Mouse (Mus musculus): ENCODE results near the gene Dnajc7. TPM values are rescaled to one million over a fixed set of nuclear protein-coding genes. Genes with fewer than 3 reads are reported as not detected.
"Not testable (repeated sequence)": the region's sequence is repeated elsewhere in the genome, so short reads cannot be mapped to it uniquely, and the experiment has no call there.

The Dnajc7 gene
- polyA plus RNA-seq, 1 experiment from 2014 or later, result 293 TPM

DNA sequence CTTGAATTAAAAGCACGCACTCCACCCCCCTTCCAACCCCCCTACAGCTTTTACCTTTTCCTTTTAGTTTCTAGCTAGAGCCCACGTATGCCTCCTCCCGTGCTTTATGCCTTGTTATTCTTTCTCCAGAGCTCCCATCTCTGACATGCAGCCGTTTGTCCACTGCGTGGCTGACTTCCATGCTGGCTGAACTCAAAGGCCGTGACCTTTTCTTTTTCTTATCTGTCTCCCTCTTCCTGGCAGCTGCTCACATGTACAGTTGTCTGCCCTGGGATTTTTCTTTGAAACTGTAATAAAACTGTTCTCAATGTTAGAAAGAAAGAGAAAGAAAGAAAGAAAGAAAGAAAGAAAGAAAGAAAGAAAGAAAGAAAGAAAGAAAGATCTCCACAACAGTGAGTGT lies 79.0 kb downstream of the Dnajc7 start:
- Histone ChIP-seq H3K9ac (ENCODE audit: low read depth, low read length) (no peak overlapping the region), H3K27me3 (replicated peaks; ENCODE audit: control insufficient read depth, insufficient read depth, low read length) (no peaks in the 10 kb centered on the region), H3K4me3 (ENCODE audit: low read length) (no peak overlapping the region), H3K27ac (ENCODE audit: low read depth, low read length) (no peak overlapping the region), H3K4me1 (ENCODE audit: control insufficient read depth, insufficient read depth, low read depth, low read length) (peaks cover 9% of the 10 kb centered on the region; the same call in 1 of the 2 replicates), H3K36me3 (ENCODE audit: control insufficient read depth, insufficient read depth, low read length) (no peaks in the 10 kb centered on the region), H3K4me2 (ENCODE audit: low read length) (no peak overlapping the region), H3K9me3 (ENCODE audit: control insufficient read depth, low read length) (no peaks in the 10 kb centered on the region)
- 46% methylated on average over 6 of the region's 6 CpGs for WGBS
- ATAC-seq, result no peak

DNA sequence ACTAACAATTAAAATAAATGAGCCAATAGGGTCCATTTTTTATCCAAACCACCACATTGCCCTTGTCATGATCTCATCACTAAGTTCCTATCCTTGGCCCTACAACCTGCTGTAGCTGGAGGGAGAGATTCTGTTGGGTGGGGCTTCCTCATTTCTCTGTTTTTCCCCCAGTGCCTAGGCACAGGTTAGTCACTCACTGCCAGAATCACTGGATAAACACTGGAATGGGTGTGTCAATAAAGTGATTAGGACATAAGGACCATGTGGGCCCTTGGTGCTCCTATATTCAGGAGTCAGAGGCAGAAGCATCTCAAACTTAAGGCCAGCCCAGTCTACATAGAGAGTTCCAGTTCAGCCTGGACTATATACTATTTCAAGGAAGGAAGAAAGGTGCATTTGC lies 83.5 kb downstream of the Dnajc7 start:
- no peak for ATAC-seq
- Histone ChIP-seq H3K9ac (ENCODE audit: low read depth, low read length) (no peak overlapping the region), H3K4me1 (ENCODE audit: control insufficient read depth, insufficient read depth, low read depth, low read length) (no peaks in the 10 kb centered on the region), H3K4me2 (ENCODE audit: low read length) (no peak overlapping the region), H3K4me3 (ENCODE audit: low read length) (no peak overlapping the region), H3K27ac (ENCODE audit: low read depth, low read length) (no peak overlapping the region), H3K9me3 (ENCODE audit: control insufficient read depth, low read length) (no peaks in the 10 kb centered on the region), H3K27me3 (replicated peaks; ENCODE audit: control insufficient read depth, insufficient read depth, low read length) (no peaks in the 10 kb centered on the region), H3K36me3 (ENCODE audit: control insufficient read depth, insufficient read depth, low read length) (no peaks in the 10 kb centered on the region)

DNA sequence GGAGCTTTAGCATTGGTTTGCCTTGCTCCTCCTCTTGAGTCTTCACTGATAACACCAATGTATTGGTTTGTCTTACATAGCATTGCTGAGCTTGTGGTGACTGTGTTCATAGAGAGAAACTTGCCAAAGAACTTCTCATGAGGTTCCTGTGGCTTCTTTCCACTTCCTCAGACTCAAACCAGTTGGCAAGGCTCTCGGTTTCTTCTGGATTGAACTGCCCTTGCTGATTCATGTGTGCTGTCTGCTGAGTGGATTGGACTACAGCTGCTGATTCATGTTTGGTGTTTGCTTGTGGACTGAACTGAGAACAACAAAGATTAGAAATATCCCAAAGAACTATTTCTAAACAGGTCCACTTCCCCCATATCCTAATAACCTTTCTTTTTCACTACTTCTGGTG lies 84.0 kb downstream of the Dnajc7 start:
- Histone ChIP-seq H3K4me1 (ENCODE audit: control insufficient read depth, insufficient read depth, low read depth, low read length) (no peaks in the 10 kb centered on the region), H3K4me3 (ENCODE audit: low read length) (no peak overlapping the region), H3K36me3 (ENCODE audit: control insufficient read depth, insufficient read depth, low read length) (no peaks in the 10 kb centered on the region), H3K27me3 (replicated peaks; ENCODE audit: control insufficient read depth, insufficient read depth, low read length) (no peaks in the 10 kb centered on the region), H3K27ac (ENCODE audit: low read depth, low read length) (no peak overlapping the region), H3K9me3 (ENCODE audit: control insufficient read depth, low read length) (no peaks in the 10 kb centered on the region), H3K4me2 (ENCODE audit: low read length) (no peak overlapping the region), H3K9ac (ENCODE audit: low read depth, low read length) (no peak overlapping the region)
- ATAC-seq, result no peak
- WGBS, result 83% methylated on average over 1 of the region's 1 CpGs

DNA sequence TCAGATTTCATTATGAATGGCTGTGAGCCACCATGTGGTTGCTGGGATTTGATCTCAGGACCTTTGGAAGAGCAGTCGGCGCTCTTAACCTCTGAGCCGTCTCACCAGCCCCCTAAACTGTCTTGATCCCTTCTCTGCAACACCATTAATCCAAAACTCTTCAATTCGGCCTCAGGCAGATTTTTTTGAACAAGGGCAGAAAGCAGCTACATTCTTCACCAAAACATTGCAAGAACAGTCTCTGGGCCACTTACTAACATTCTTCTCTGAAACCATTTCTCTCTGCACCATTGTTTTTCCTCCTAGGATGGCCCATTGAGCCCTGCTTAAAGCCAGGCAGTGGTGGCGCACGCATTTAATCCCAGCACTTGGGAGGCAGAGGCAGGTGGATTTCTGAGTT lies 85.1 kb downstream of the Dnajc7 start:
- 87% methylated on average over 6 of the region's 6 CpGs for WGBS
- not testable (repeated sequence) for H3K4me1 ChIP-seq (ENCODE audit: control insufficient read depth, insufficient read depth, low read depth, low read length); H3K9ac ChIP-seq (ENCODE audit: low read depth, low read length); H3K4me3 ChIP-seq (ENCODE audit: low read length); H3K36me3 ChIP-seq (ENCODE audit: control insufficient read depth, insufficient read depth, low read length); H3K27ac ChIP-seq (ENCODE audit: low read depth, low read length); ATAC-seq; H3K4me2 ChIP-seq (ENCODE audit: low read length); H3K9me3 ChIP-seq (ENCODE audit: control insufficient read depth, low read length); H3K27me3 ChIP-seq (replicated peaks; ENCODE audit: control insufficient read depth, insufficient read depth, low read length)

DNA sequence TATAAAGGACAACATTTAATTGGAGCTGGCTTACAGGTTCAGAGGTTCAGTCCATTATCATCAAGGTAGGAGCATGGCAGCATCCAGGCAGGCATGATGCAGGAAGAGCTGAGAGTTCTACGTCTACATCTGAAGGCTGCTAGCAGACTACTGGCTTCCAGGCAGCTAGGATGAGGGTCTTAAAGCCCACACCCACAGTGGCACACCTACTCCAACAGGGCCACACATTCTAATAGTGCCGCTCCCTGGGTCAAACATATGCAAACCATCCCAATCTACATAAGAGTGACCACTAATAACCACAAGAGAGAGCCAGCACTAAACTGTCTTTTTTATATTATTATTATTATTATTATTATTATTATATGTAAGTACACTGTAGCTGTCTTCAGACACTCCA lies 85.6 kb downstream of the Dnajc7 start:
- H3K36me3 ChIP-seq (ENCODE audit: control insufficient read depth, insufficient read depth, low read length); H3K9me3 ChIP-seq (ENCODE audit: control insufficient read depth, low read length); ATAC-seq; H3K4me1 ChIP-seq (ENCODE audit: control insufficient read depth, insufficient read depth, low read depth, low read length); H3K4me3 ChIP-seq (ENCODE audit: low read length); H3K4me2 ChIP-seq (ENCODE audit: low read length); H3K27me3 ChIP-seq (replicated peaks; ENCODE audit: control insufficient read depth, insufficient read depth, low read length); H3K27ac ChIP-seq (ENCODE audit: low read depth, low read length); H3K9ac ChIP-seq (ENCODE audit: low read depth, low read length): not testable (repeated sequence)
- WGBS, result 86% methylated on average over 2 of the region's 2 CpGs

DNA sequence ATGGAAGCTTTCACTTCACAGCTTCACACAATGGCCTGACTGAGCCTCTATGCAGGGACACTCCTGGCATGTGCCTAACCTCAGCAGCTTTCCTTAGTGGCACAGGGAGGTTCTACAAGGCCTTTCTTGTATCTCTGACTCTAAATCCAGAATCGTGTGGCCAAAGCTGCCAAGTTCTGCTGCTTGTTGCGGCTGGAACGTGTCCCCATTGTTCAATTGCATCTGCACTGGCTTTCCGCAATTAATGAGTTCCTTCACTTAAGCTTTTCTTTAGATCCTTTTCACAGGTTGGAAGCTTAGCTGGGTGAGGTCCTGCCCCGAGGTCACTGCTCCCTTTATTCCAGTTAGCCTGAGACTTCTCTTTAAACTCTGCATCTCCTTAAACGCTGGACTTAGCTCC lies 86.1 kb downstream of the Dnajc7 start:
- ATAC-seq, result no peak
- no peaks in the 10 kb centered on the region for H3K4me1 ChIP-seq (ENCODE audit: control insufficient read depth, insufficient read depth, low read depth, low read length)
- no peaks in the 10 kb centered on the region for H3K9me3 ChIP-seq (ENCODE audit: control insufficient read depth, low read length)
- no peak overlapping the region for H3K27ac ChIP-seq (ENCODE audit: low read depth, low read length)
- H3K27me3 ChIP-seq (replicated peaks; ENCODE audit: control insufficient read depth, insufficient read depth, low read length), result no peaks in the 10 kb centered on the region
- 44% methylated on average over 6 of the region's 6 CpGs for WGBS
- H3K9ac ChIP-seq (ENCODE audit: low read depth, low read length), result no peak overlapping the region
- no peak overlapping the region for H3K4me3 ChIP-seq (ENCODE audit: low read length)
- H3K4me2 ChIP-seq (ENCODE audit: low read length), result no peak overlapping the region
- no peaks in the 10 kb centered on the region for H3K36me3 ChIP-seq (ENCODE audit: control insufficient read depth, insufficient read depth, low read length)

Other genes starting within 250 kb of the Dnajc7 start
- 68.8 and 77.7 TPM in 2 replicates for gene Jup, start 222.4 kb downstream of the Dnajc7 start, polyA plus RNA-seq (2015; fragmentation: Nextera tagmentation; extraction: Ambion mirVana)
- 21.5 and 25.5 TPM in 2 replicates for gene P3h4, start 205.3 kb downstream of the Dnajc7 start, polyA plus RNA-seq (2015; fragmentation: Nextera tagmentation; extraction: Ambion mirVana)
- 29.2 and 33.1 TPM in 2 replicates for gene Fkbp10, start 204.5 kb downstream of the Dnajc7 start, polyA plus RNA-seq (2015; fragmentation: Nextera tagmentation; extraction: Ambion mirVana)
- 127 TPM in 2 replicates for gene Nt5c3b, start 178.4 kb downstream of the Dnajc7 start, polyA plus RNA-seq (2015; fragmentation: Nextera tagmentation; extraction: Ambion mirVana)
- gene Klhl10, start 178.3 kb downstream of the Dnajc7 start, polyA plus RNA-seq (2015; fragmentation: Nextera tagmentation; extraction: Ambion mirVana), result 0.75 and 1.2 TPM in 2 replicates
- gene Klhl11, start 147.4 kb downstream of the Dnajc7 start, polyA plus RNA-seq (2015; fragmentation: Nextera tagmentation; extraction: Ambion mirVana), result 9.1 and 10.4 TPM in 2 replicates
- gene Acly, start 92.2 kb downstream of the Dnajc7 start, polyA plus RNA-seq (2015; fragmentation: Nextera tagmentation; extraction: Ambion mirVana), result 215 and 253 TPM in 2 replicates
- gene Ttc25, start 74.6 kb downstream of the Dnajc7 start, polyA plus RNA-seq (2015; fragmentation: Nextera tagmentation; extraction: Ambion mirVana), result 2.2 and 2.5 TPM in 2 replicates
- gene Cnp, start 45.3 kb downstream of the Dnajc7 start, polyA plus RNA-seq (2015; fragmentation: Nextera tagmentation; extraction: Ambion mirVana), result 72.6 and 85.0 TPM in 2 replicates
- 99.1 and 103 TPM in 2 replicates for gene Nkiras2, start 924 bp downstream of the Dnajc7 start, polyA plus RNA-seq (2015; fragmentation: Nextera tagmentation; extraction: Ambion mirVana)
- 2.0 and 2.3 TPM in 2 replicates for gene Zfp385c, start 72.3 kb upstream of the Dnajc7 start, polyA plus RNA-seq (2015; fragmentation: Nextera tagmentation; extraction: Ambion mirVana)
- gene Dhx58, start 84.1 kb upstream of the Dnajc7 start, polyA plus RNA-seq (2015; fragmentation: Nextera tagmentation; extraction: Ambion mirVana), result 2.5 and 2.6 TPM in 2 replicates
- gene Kat2a, start 92.3 kb upstream of the Dnajc7 start, polyA plus RNA-seq (2015; fragmentation: Nextera tagmentation; extraction: Ambion mirVana), result 62.2 and 67.8 TPM in 2 replicates
- 0.34 TPM in 1 of 2 replicates, not detected in the other for gene Hspb9, start 93.7 kb upstream of the Dnajc7 start, polyA plus RNA-seq (2015; fragmentation: Nextera tagmentation; extraction: Ambion mirVana)
- 43.7 and 43.8 TPM in 2 replicates for gene Rab5c, start 118.0 kb upstream of the Dnajc7 start, polyA plus RNA-seq (2015; fragmentation: Nextera tagmentation; extraction: Ambion mirVana)
- 8.9 and 10.0 TPM in 2 replicates for gene Kcnh4, start 139.8 kb upstream of the Dnajc7 start, polyA plus RNA-seq (2015; fragmentation: Nextera tagmentation; extraction: Ambion mirVana)
- gene Hcrt, start 142.8 kb upstream of the Dnajc7 start, polyA plus RNA-seq (2015; fragmentation: Nextera tagmentation; extraction: Ambion mirVana), result 0.48 and 0.59 TPM in 2 replicates
- 8.2 and 9.6 TPM in 2 replicates for gene Ghdc, start 150.8 kb upstream of the Dnajc7 start, polyA plus RNA-seq (2015; fragmentation: Nextera tagmentation; extraction: Ambion mirVana)
- gene Stat5b, start 230.6 kb upstream of the Dnajc7 start, polyA plus RNA-seq (2015; fragmentation: Nextera tagmentation; extraction: Ambion mirVana), result 15.0 and 18.9 TPM in 2 replicates
- gene Stat5a, start 239.2 kb upstream of the Dnajc7 start, polyA plus RNA-seq (2015; fragmentation: Nextera tagmentation; extraction: Ambion mirVana), result 1.8 and 2.4 TPM in 2 replicates

All from hindbrain, embryonic 16.5 days (tissue).